Mouse (Mus musculus) stomach, postnatal 0 days (tissue): Measurements from ENCODE around the gene Yae1d1. TPM values are rescaled to one million over a fixed set of nuclear protein-coding genes. Genes with fewer than 3 reads are reported as not detected.

Source experiments
- ATAC-seq: fragments of 200-750 bp; cut with Nextera tagmentation; 2 replicates; pipeline ENCODE4 v1.8.0; 2017; ENCODE audit not compliant: low FRiP score, low TSS enrichment
- DNase-seq: peaks from one replicate; pipeline ENCODE4 v3.0.0-alpha.2; 2016; ENCODE audit warnings: low spot score
- H3K27ac ChIP-seq: fragments of 300-500 bp; sonication (generic); replicated peaks from 2 replicates; pipeline ENCODE4 v1.5.1; 2014; ENCODE audit warnings: mild to moderate bottlenecking, control low read depth
- H3K27me3 ChIP-seq: fragments of 300-500 bp; sonication (generic); 2 replicates; pipeline ENCODE4 v1.6.1; 2014; ENCODE audit warnings: low read length; ENCODE audit not compliant: control insufficient read depth, insufficient read depth
- H3K36me3 ChIP-seq: fragments of 300-500 bp; sonication (generic); 2 replicates; pipeline ENCODE4 v1.6.1; 2014; ENCODE audit warnings: low read length, mixed read lengths; ENCODE audit not compliant: control insufficient read depth, insufficient read depth
- H3K4me1 ChIP-seq: fragments of 300-500 bp; sonication (generic); replicated peaks from 2 replicates; pipeline ENCODE4 v1.6.1; 2014; ENCODE audit warnings: antibody characterized with exemption; ENCODE audit not compliant: control insufficient read depth, insufficient read depth
- H3K4me2 ChIP-seq: fragments of 300-500 bp; sonication (generic); replicated peaks from 2 replicates; pipeline ENCODE4 v1.6.1; 2014; ENCODE audit warnings: low read depth, mild to moderate bottlenecking, control low read depth, moderate library complexity
- H3K4me3 ChIP-seq: fragments of 300-500 bp; sonication (generic); 2 replicates; pipeline ENCODE4 v1.5.1; 2014; ENCODE audit warnings: low read depth, low read length, control low read depth
- H3K9ac ChIP-seq: fragments of 300-500 bp; sonication (generic); 2 replicates; pipeline ENCODE4 v1.6.1; 2014; ENCODE audit warnings: mild to moderate bottlenecking, low read length, control low read depth, mixed read lengths
- H3K9me3 ChIP-seq: fragments of 300-500 bp; sonication (generic); 2 replicates; pipeline ENCODE4 v1.6.1; 2016; ENCODE audit warnings: low read length; ENCODE audit not compliant: control insufficient read depth
- CTCF ChIP-seq: IDR thresholded peaks from 2 replicates; pipeline ENCODE4 v1.5.1; 2016; ENCODE audit warnings: antibody characterized with exemption, low read depth, mild to moderate bottlenecking, moderate library complexity
- EP300 ChIP-seq: optimal IDR thresholded peaks from 2 replicates; pipeline ENCODE3; 2016; ENCODE audit warnings: antibody characterized with exemption
- WGBS: fragments of 180-500 bp; shearing (Covaris S2); extraction: QIAGEN DNeasy Blood & Tissue Kit; methylation state at CpG from one replicate; pipeline ENCODE4 v1.1.7; 2014; 5-methylcytosine and 5-hydroxymethylcytosine counted together
- polyA plus RNA-seq: library from polyadenylated mRNA; unstranded; fragments of >200 nt; fragmentation: Nextera tagmentation; extraction: Ambion mirVana; gene quantifications from 2 replicates; pipeline ENCODE4 v1.2.1, GENCODE M21; 2015

The Yae1d1 gene
- polyA plus RNA-seq, 1 experiment from 2014 or later, result 45.9 TPM

DNA sequence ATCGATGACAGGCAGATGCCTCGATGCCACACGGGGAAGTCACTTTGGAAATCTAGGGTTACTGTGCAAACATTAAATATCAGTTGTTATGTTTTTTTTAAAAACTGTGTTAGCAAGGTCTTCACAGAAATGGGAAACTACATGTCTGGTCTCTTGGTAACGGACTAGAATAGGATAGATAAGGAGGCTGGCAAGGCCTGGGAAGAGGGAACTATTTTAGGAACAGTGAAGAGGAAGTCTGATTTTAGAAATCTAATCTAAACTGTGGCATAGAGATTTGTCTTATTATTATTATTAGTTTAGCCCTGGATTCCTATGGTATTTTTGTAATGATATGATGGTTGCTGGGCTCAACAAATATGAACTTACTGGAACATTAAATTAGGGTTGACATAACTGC is 1.1 kb downstream of the Yae1d1 start:
- DNase-seq (no peak), ATAC-seq (no peak)
- Histone ChIP-seq H3K36me3 (0 out of 2 replicates have a peak, but pooled peaks cover 4% of the 10 kb centered on the region), H3K9ac (no peak overlapping the region), H3K27ac (no peak overlapping the region), H3K4me2 (peak overlapping the region; percentile 52), H3K4me1 (no peaks in the 10 kb centered on the region), H3K4me3 (no peak overlapping the region), H3K27me3 (no peaks in the 10 kb centered on the region), H3K9me3 (no peaks in the 10 kb centered on the region)
- WGBS, result 70% methylated on average over 4 of the region's 4 CpGs
- TF ChIP-seq CTCF (no peak), EP300 (no peak)

- DNase-seq, result peak; percentile 69
- Histone ChIP-seq H3K27me3 (no peaks in the 10 kb centered on the region), H3K36me3 (0 out of 2 replicates have a peak, but pooled peaks cover 10% of the 10 kb centered on the region), H3K9ac (no peak overlapping the region), H3K4me2 (no peak overlapping the region), H3K9me3 (no peaks in the 10 kb centered on the region), H3K27ac (no peak overlapping the region), H3K4me3 (no peak overlapping the region), H3K4me1 (no peaks in the 10 kb centered on the region)
- 24% methylated on average over 4 of the region's 4 CpGs for WGBS
- TF ChIP-seq CTCF (peak; percentile 85), EP300 (no peak)
- ATAC-seq, result peak; percentile 72; the same call in 1 of the 2 replicates
These were observed 10.0 kb downstream of the Yae1d1 start for GRCm38 (mm10) chr13:17983194-17983593.

DNA sequence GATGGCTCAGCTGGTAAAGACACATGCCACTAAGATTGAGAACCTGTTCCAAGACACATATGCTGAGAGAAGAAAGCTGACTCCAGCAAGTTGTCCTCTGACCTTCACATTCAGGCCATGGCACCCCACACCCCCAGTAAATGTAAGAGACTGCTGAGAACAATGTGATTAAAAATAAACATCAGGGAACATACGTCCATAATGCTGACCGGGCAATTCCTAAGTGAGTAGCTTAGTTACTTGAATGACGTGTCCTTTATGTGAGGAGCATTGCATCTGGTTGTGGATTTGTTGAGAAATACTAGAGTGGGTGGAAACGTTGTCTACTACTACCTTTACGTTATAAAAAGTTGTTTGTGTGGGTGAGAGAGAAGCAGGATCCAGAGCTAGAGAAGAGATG is 10.5 kb downstream of the Yae1d1 start:
- ATAC-seq, result no peak
- H3K27me3 ChIP-seq, result no peaks in the 10 kb centered on the region
- TF ChIP-seq CTCF (no peak), EP300 (no peak)
- no peaks in the 10 kb centered on the region for H3K9me3 ChIP-seq
- H3K36me3 ChIP-seq, result 0 out of 2 replicates have a peak, but pooled peaks cover 9% of the 10 kb centered on the region
- DNase-seq, result no peak
- no peak overlapping the region for H3K4me2 ChIP-seq
- no peak overlapping the region for H3K9ac ChIP-seq
- 76% methylated on average over 5 of the region's 5 CpGs for WGBS
- no peak overlapping the region for H3K4me3 ChIP-seq
- H3K4me1 ChIP-seq, result no peaks in the 10 kb centered on the region
- no peak overlapping the region for H3K27ac ChIP-seq

GRCm38 (mm10) chr13:17976854-17977739 is 16.1 kb downstream of the Yae1d1 start:
- TF ChIP-seq EP300 (no peak), CTCF (no peak)
- 70% methylated on average over 8 of the region's 8 CpGs for WGBS
- ATAC-seq (no peak), DNase-seq (no peak)
- Histone ChIP-seq H3K36me3 (no peaks in the 10 kb centered on the region), H3K4me1 (no peaks in the 10 kb centered on the region), H3K27ac (no peak overlapping the region), H3K4me2 (no peak overlapping the region), H3K27me3 (no peaks in the 10 kb centered on the region), H3K9me3 (no peaks in the 10 kb centered on the region), H3K4me3 (no peak overlapping the region), H3K9ac (no peak overlapping the region)

- Histone ChIP-seq H3K27me3 (no peaks in the 10 kb centered on the region), H3K9me3 (no peaks in the 10 kb centered on the region), H3K36me3 (no peaks in the 10 kb centered on the region), H3K4me3 (no peak overlapping the region), H3K9ac (no peak overlapping the region), H3K4me2 (no peak overlapping the region), H3K4me1 (no peaks in the 10 kb centered on the region), H3K27ac (no peak overlapping the region)
- DNase-seq, result peak; percentile 36
- ATAC-seq, result peak; percentile 97
- TF ChIP-seq EP300 (no peak), CTCF (no peak)
- WGBS, result 45% methylated on average over 2 of the region's 2 CpGs
These were observed 17.3 kb downstream of the Yae1d1 start for GRCm38 (mm10) chr13:17975891-17976290.

DNA sequence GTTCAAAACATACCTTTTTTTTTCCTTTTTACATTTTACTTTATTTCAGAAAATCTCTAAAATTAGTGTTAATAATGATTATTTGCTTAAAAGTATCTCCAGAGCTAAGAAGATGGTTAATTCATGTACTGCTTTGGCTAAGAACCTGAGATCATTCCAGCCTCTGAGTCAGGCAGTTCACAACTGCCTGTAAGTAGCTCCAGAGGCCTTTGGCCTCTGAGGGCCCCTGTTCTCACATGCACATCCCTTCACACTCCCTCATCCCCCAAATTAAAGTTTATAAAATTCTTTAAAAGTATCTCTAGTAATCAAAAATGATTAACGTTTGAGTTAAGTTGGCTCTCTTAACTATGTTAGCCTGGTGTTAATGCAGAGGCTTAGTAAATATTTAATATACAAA is 17.7 kb downstream of the Yae1d1 start:
- Histone ChIP-seq H3K9me3 (no peaks in the 10 kb centered on the region), H3K36me3 (no peaks in the 10 kb centered on the region), H3K4me3 (no peak overlapping the region), H3K4me1 (no peaks in the 10 kb centered on the region), H3K27ac (no peak overlapping the region), H3K9ac (no peak overlapping the region), H3K4me2 (no peak overlapping the region), H3K27me3 (no peaks in the 10 kb centered on the region)
- 38% methylated on average over 1 of the region's 1 CpGs for WGBS
- ATAC-seq (peak; percentile 15; the same call in 1 of the 2 replicates), DNase-seq (no peak)
- TF ChIP-seq EP300, result no peak
- no peak for TF ChIP-seq CTCF
